28 mouse cellular contexts compared by ENCODE assay signal in genomic region chr2:153970221-153970620, GRCm38 (mm10). TPM values are rescaled to one million over a fixed set of nuclear protein-coding genes. Genes with fewer than 3 reads are reported as not detected.
A peak's percentile ranks its signal among the peaks of the same experiment; 100 is the strongest.
DNase-seq lines count a peak whose midpoint lies in the region; ATAC-seq and TF ChIP-seq lines count a peak whose summit lies in the region.
"Had no signal": no experiment of that assay in that cellular context is flagged by ENCODE, and none has a peak within 500 bp of the region (broad histone marks: within the 10 kb centered on the region; RNA-seq: fewer than 3 reads in every experiment).

No protein-coding gene starts in this region.

- TF ChIP-seq POLR2A in lung, adult 2 months (IDR thresholded peaks at IDR 0.05; ENCODE audit: borderline replicate concordance, extremely low read depth, low read depth, low read length), result no peak

- no peak overlapping the region for H3K4me3 ChIP-seq in lung, embryonic 14.5 days (ENCODE audit: low read depth, low read length)
- H3K4me3 ChIP-seq in lung, adult 2 months (replicated peaks; ENCODE audit: extremely low read depth, low read depth, low read length), result no peak overlapping the region
- no peak overlapping the region for H3K4me3 ChIP-seq in hindbrain, embryonic 14.5 days (replicated peaks; ENCODE audit: low read length)
- H3K4me3 ChIP-seq: forebrain, embryonic 15.5 days; megakaryocyte, embryonic 14.5 days; neural tube, embryonic 12.5 days had no signal

- H3K9me3 ChIP-seq in lung, embryonic 14.5 days (ENCODE audit: low read depth, low read length), result no peaks in the 10 kb centered on the region
- H3K9me3 ChIP-seq in hindbrain, embryonic 14.5 days (ENCODE audit: control insufficient read depth, low read length), result no peaks in the 10 kb centered on the region
- H3K9me3 ChIP-seq: forebrain, embryonic 15.5 days; G1E; megakaryocyte, embryonic 14.5 days; neural tube, embryonic 12.5 days had no signal

- no peak overlapping the region for H3K4me2 ChIP-seq in lung, embryonic 14.5 days
- H3K4me2 ChIP-seq in hindbrain, embryonic 14.5 days (replicated peaks), result no peak overlapping the region
- H3K4me2 ChIP-seq: forebrain, embryonic 15.5 days; neural tube, embryonic 12.5 days had no signal

- H3K27ac ChIP-seq in lung, embryonic 14.5 days (ENCODE audit: low read depth), result no peak overlapping the region
- no peak overlapping the region for H3K27ac ChIP-seq in hindbrain, embryonic 14.5 days
- H3K27ac ChIP-seq: forebrain, embryonic 15.5 days; neural tube, embryonic 12.5 days had no signal

- H3K4me1 ChIP-seq in lung, embryonic 14.5 days (ENCODE audit: insufficient read depth), result no peaks in the 10 kb centered on the region
- no peaks in the 10 kb centered on the region for H3K4me1 ChIP-seq in lung, adult 2 months (ENCODE audit: control insufficient read depth, insufficient read depth, low read length)
- H3K4me1 ChIP-seq in hindbrain, embryonic 14.5 days (replicated peaks; ENCODE audit: control insufficient read depth, insufficient read depth, low read length), result no peaks in the 10 kb centered on the region
- H3K4me1 ChIP-seq: forebrain, embryonic 15.5 days; megakaryocyte, embryonic 14.5 days; neural tube, embryonic 12.5 days had no signal

- ATAC-seq in lung, embryonic 14.5 days (ENCODE audit: insufficient read depth), result no peak
- no peak for ATAC-seq in hindbrain, embryonic 14.5 days (ENCODE audit: low FRiP score)
- ATAC-seq: CD4-positive, CD25-positive, alpha-beta regulatory T cell, adult 4 months; forebrain, embryonic 15.5 days had no signal

- H3K36me3 ChIP-seq in lung, embryonic 14.5 days (ENCODE audit: insufficient read depth), result no peaks in the 10 kb centered on the region
- no peaks in the 10 kb centered on the region for H3K36me3 ChIP-seq in hindbrain, embryonic 14.5 days (replicated peaks; ENCODE audit: control insufficient read depth, insufficient read depth)
- H3K36me3 ChIP-seq: forebrain, embryonic 15.5 days; G1E; neural tube, embryonic 12.5 days had no signal

- peak; percentile 9 for DNase-seq in cerebellum, adult 9-10 months
- DNase-seq in cerebellum, postnatal 36 days, result no peak
- DNase-seq in lung, embryonic 14.5 days, result peak; percentile 8
- DNase-seq in lung, adult 2 months, result no peak
- peak; percentile 5 for DNase-seq in embryo, embryonic 11 days
- peak; percentile 35 for DNase-seq in lung, postnatal 25 days (ENCODE audit: low spot score)
- no peak for DNase-seq in hindbrain, embryonic 14.5 days (ENCODE audit: low spot score)
- DNase-seq in adrenal gland, postnatal 4 days (ENCODE audit: low spot score in 2 of 2), result no peak
- DNase-seq: cerebellum, adult 11-12 months; heart, adult 18-20 months; right cerebral cortex, postnatal 4 days; thymus, postnatal 4 days had no signal

- no peak overlapping the region for H3K9ac ChIP-seq in lung, embryonic 14.5 days
- no peak overlapping the region for H3K9ac ChIP-seq in hindbrain, embryonic 14.5 days
- H3K9ac ChIP-seq: forebrain, embryonic 15.5 days; neural tube, embryonic 12.5 days had no signal

- no peaks in the 10 kb centered on the region for H3K27me3 ChIP-seq in lung, embryonic 14.5 days (ENCODE audit: insufficient read depth, low read length)
- no peaks in the 10 kb centered on the region for H3K27me3 ChIP-seq in hindbrain, embryonic 14.5 days (ENCODE audit: control insufficient read depth, insufficient read depth, low read length)
- H3K27me3 ChIP-seq: forebrain, embryonic 15.5 days; neural tube, embryonic 12.5 days had no signal

- 76% methylated on average over 5 of the region's 5 CpGs for WGBS in lung, embryonic 14.5 days
- 72% methylated on average over 5 of the region's 5 CpGs for WGBS in lung, adult 2 months
- WGBS in hindbrain, embryonic 14.5 days, result 64% methylated on average over 5 of the region's 5 CpGs

- TF ChIP-seq CTCF in lung, embryonic 14.5 days (IDR thresholded peaks at IDR 0.05; ENCODE audit: low read depth), result no peak
- no peak for TF ChIP-seq CTCF in lung, adult 2 months (IDR thresholded peaks at IDR 0.05; ENCODE audit: insufficient read depth, low read length)

RNA-seq across cellular contexts. Expression of gene Bpifa6, which starts 4.5 kb away (rescaled TPM):
- polyA plus RNA-seq in lung, embryonic 14.5 days (2014; fragmentation: Nextera tagmentation; extraction: Ambion mirVana), result not detected in 2 replicates
- not detected in 2 replicates for polyA plus RNA-seq in lung, adult 2 months (2012; rRNA removed)
- polyA plus RNA-seq in hindbrain, embryonic 14.5 days (2014; fragmentation: Nextera tagmentation; extraction: Ambion mirVana), result not detected in 2 replicates
- not detected for total RNA-seq in adrenal gland, postnatal 4 days (2021)
- total RNA-seq: adrenal gland, adult 18-20 months; G1E; gastrocnemius, adult 18-20 months; heart, adult 18-20 months; layer of hippocampus, adult 18-20 months; left cerebral cortex, postnatal 10 days; monocyte, adult 5-6 weeks had no signal
- polyA plus RNA-seq: CD4-positive, CD25-positive, alpha-beta regulatory T cell, adult 4 months; forebrain, embryonic 15.5 days; G1E; heart, embryonic 14.5 days; hindbrain, embryonic 11.5 days; intestine, embryonic 14.5 days; kidney, embryonic 16.5 days; limb, embryonic 14.5 days; liver, embryonic 16.5 days; neural tube, embryonic 12.5 days had no signal

RNA-seq across cellular contexts. Expression of gene Bpifb4, which starts 32.2 kb away (rescaled TPM):
- polyA plus RNA-seq in lung, embryonic 14.5 days (2014; fragmentation: Nextera tagmentation; extraction: Ambion mirVana), result not detected in 2 replicates
- not detected in 2 replicates for polyA plus RNA-seq in lung, adult 2 months (2012; rRNA removed)
- not detected in 2 replicates for polyA plus RNA-seq in hindbrain, embryonic 14.5 days (2014; fragmentation: Nextera tagmentation; extraction: Ambion mirVana)
- under 1 TPM in 1 of 2 experiments, not detected in 1; 0.20 TPM for total RNA-seq in adrenal gland, postnatal 4 days (2021)
- total RNA-seq: adrenal gland, adult 18-20 months; G1E; gastrocnemius, adult 18-20 months; heart, adult 18-20 months; layer of hippocampus, adult 18-20 months; left cerebral cortex, postnatal 10 days; monocyte, adult 5-6 weeks had no signal
- polyA plus RNA-seq: CD4-positive, CD25-positive, alpha-beta regulatory T cell, adult 4 months; forebrain, embryonic 15.5 days; G1E; heart, embryonic 14.5 days; hindbrain, embryonic 11.5 days; intestine, embryonic 14.5 days; kidney, embryonic 16.5 days; limb, embryonic 14.5 days; liver, embryonic 16.5 days; neural tube, embryonic 12.5 days had no signal

RNA-seq across cellular contexts. Expression of gene Bpifa2, which starts 37.8 kb away (rescaled TPM):
- not detected in 2 replicates for polyA plus RNA-seq in lung, embryonic 14.5 days (2014; fragmentation: Nextera tagmentation; extraction: Ambion mirVana)
- polyA plus RNA-seq in lung, adult 2 months (2012; rRNA removed), result not detected in 2 replicates
- not detected in 2 replicates for polyA plus RNA-seq in hindbrain, embryonic 14.5 days (2014; fragmentation: Nextera tagmentation; extraction: Ambion mirVana)
- 1 to 10 TPM in 1 of 2 experiments, under 1 TPM in 1; 0.68 to 1.3 TPM for total RNA-seq in adrenal gland, postnatal 4 days (2021)
- total RNA-seq: adrenal gland, adult 18-20 months; gastrocnemius, adult 18-20 months; heart, adult 18-20 months; layer of hippocampus, adult 18-20 months; left cerebral cortex, postnatal 10 days; monocyte, adult 5-6 weeks had no signal
- polyA plus RNA-seq: CD4-positive, CD25-positive, alpha-beta regulatory T cell, adult 4 months; forebrain, embryonic 15.5 days; G1E; heart, embryonic 14.5 days; hindbrain, embryonic 11.5 days; intestine, embryonic 14.5 days; kidney, embryonic 16.5 days; limb, embryonic 14.5 days; liver, embryonic 16.5 days; neural tube, embryonic 12.5 days had no signal

RNA-seq across cellular contexts. Expression of gene Bpifb3, which starts 52.2 kb away (rescaled TPM):
- not detected in 2 replicates for polyA plus RNA-seq in lung, embryonic 14.5 days (2014; fragmentation: Nextera tagmentation; extraction: Ambion mirVana)
- polyA plus RNA-seq in lung, adult 2 months (2012; rRNA removed), result not detected in 2 replicates
- polyA plus RNA-seq in hindbrain, embryonic 14.5 days (2014; fragmentation: Nextera tagmentation; extraction: Ambion mirVana), result not detected in 2 replicates
- total RNA-seq in adrenal gland, postnatal 4 days (2021), result not detected
- total RNA-seq: adrenal gland, adult 18-20 months; G1E; gastrocnemius, adult 18-20 months; heart, adult 18-20 months; layer of hippocampus, adult 18-20 months; left cerebral cortex, postnatal 10 days; monocyte, adult 5-6 weeks had no signal
- polyA plus RNA-seq: CD4-positive, CD25-positive, alpha-beta regulatory T cell, adult 4 months; forebrain, embryonic 15.5 days; G1E; heart, embryonic 14.5 days; intestine, embryonic 14.5 days; kidney, embryonic 16.5 days; limb, embryonic 14.5 days; liver, embryonic 16.5 days; neural tube, embryonic 12.5 days had no signal

Comparison
In these comparisons a context has a peak if more than half of its experiments do, and no peak if none do; other contexts are left out.
1. DNase-seq: peak in cerebellum, adult 9-10 months (single experiment), lung, embryonic 14.5 days (single experiment), embryo, embryonic 11 days (single experiment) and lung, postnatal 25 days (single experiment); none in cerebellum, postnatal 36 days (0 of 2), lung, adult 2 months (single experiment), hindbrain, embryonic 14.5 days (single experiment) and adrenal gland, postnatal 4 days (0 of 2).